Mouse (Mus musculus) lung, postnatal 0 days (tissue): ENCODE data around the gene Tmem8b. TPM values are rescaled to one million over a fixed set of nuclear protein-coding genes. Genes with fewer than 3 reads are reported as not detected.

ENCODE experiments used
- ATAC-seq: fragments of 200-750 bp; cut with Nextera tagmentation; 2 replicates; pipeline ENCODE4 v1.8.0; 2017; ENCODE audit warnings: moderate library complexity
- DNase-seq: peaks from one replicate; pipeline ENCODE4 v3.0.0-alpha.2; 2016; ENCODE audit warnings: low spot score
- H3K27ac ChIP-seq: fragments of 300-500 bp; sonication (generic); 2 replicates; pipeline ENCODE4 v1.5.1; 2014; ENCODE audit warnings: antibody characterized with exemption, mild to moderate bottlenecking, low read length, mixed read lengths
- H3K27me3 ChIP-seq: fragments of 300-500 bp; sonication (generic); replicated peaks from 2 replicates; pipeline ENCODE4 v1.6.1; 2014; ENCODE audit warnings: low read length, mixed read lengths; ENCODE audit not compliant: insufficient read depth
- H3K36me3 ChIP-seq: fragments of 300-500 bp; sonication (generic); 2 replicates; pipeline ENCODE4 v1.6.1; 2014; ENCODE audit warnings: low read length, mixed read lengths; ENCODE audit not compliant: insufficient read depth
- H3K4me1 ChIP-seq: fragments of 300-500 bp; sonication (generic); 2 replicates; pipeline ENCODE4 v1.6.1; 2014; ENCODE audit warnings: antibody characterized with exemption, low read depth, low read length, mixed read lengths; ENCODE audit not compliant: insufficient read depth
- H3K4me2 ChIP-seq: fragments of 300-500 bp; sonication (generic); replicated peaks from 2 replicates; pipeline ENCODE4 v1.6.1; 2014; ENCODE audit warnings: low read depth, mild to moderate bottlenecking, low read length, moderate library complexity, mixed read lengths
- H3K4me3 ChIP-seq: fragments of 300-500 bp; sonication (generic); 2 replicates; pipeline ENCODE4 v1.5.1; 2014; ENCODE audit warnings: low read depth, low read length
- H3K9ac ChIP-seq: fragments of 300-500 bp; sonication (generic); replicated peaks from 2 replicates; pipeline ENCODE4 v1.6.1; 2014; ENCODE audit warnings: low read depth, mild to moderate bottlenecking
- H3K9me3 ChIP-seq: fragments of 300-500 bp; sonication (generic); 2 replicates; pipeline ENCODE4 v1.6.1; 2016; ENCODE audit warnings: low read length, mixed read lengths
- CTCF ChIP-seq: IDR thresholded peaks from 2 replicates; pipeline ENCODE4 v1.5.1; 2016; ENCODE audit warnings: antibody characterized with exemption, mild to moderate bottlenecking
- EP300 ChIP-seq: IDR thresholded peaks from 2 replicates; pipeline ENCODE4 v1.6.1; 2016; ENCODE audit warnings: antibody characterized with exemption, mild to moderate bottlenecking, control low read depth
- WGBS: fragments of 180-500 bp; shearing (Covaris S2); extraction: QIAGEN DNeasy Blood & Tissue Kit; methylation state at CpG from one replicate; pipeline ENCODE4 v1.1.7; 2014; 5-methylcytosine and 5-hydroxymethylcytosine counted together
- polyA plus RNA-seq: library from polyadenylated mRNA; unstranded; fragments of >200 nt; fragmentation: Nextera tagmentation; extraction: Ambion mirVana; gene quantifications from 2 replicates; pipeline ENCODE4 v1.2.1, GENCODE M21; 2015

The Tmem8b gene
- polyA plus RNA-seq, 1 experiment from 2014 or later: 2.5 TPM

- no peak; the same call in 1 of the 2 replicates for TF ChIP-seq CTCF
- TF ChIP-seq EP300: no peak
- no peaks in the 10 kb centered on the region for H3K27me3 ChIP-seq
- ATAC-seq: peak; percentile 16
- H3K4me3 ChIP-seq: peak overlapping the region; percentile 61
- peak overlapping the region; percentile 86 for H3K27ac ChIP-seq
- no peaks in the 10 kb centered on the region for H3K9me3 ChIP-seq
- WGBS: 11% methylated on average over 23 of the region's 34 CpGs
- H3K9ac ChIP-seq: peak overlapping the region; percentile 66
- H3K4me1 ChIP-seq: peaks cover 5% of the 10 kb centered on the region; the same call in 1 of the 2 replicates
- no peak for DNase-seq
- H3K4me2 ChIP-seq: peak overlapping the region; percentile 83
- no peaks in the 10 kb centered on the region for H3K36me3 ChIP-seq
These were observed 13.0 kb upstream of the Tmem8b start for GRCm38 (mm10) chr4:43655656-43656338.

- peak; percentile 35; the same call in 1 of the 2 replicates for TF ChIP-seq CTCF
- peak; percentile 50; the same call in 1 of the 2 replicates for TF ChIP-seq EP300
- peak within 1 kb of the TSS; percentile 83 for H3K4me2 ChIP-seq
- peak; percentile 96 for ATAC-seq
- peaks cover 5% of the 10 kb centered on the region; the same call in 1 of the 2 replicates for H3K4me1 ChIP-seq
- H3K27ac ChIP-seq: peak within 1 kb of the TSS; percentile 86
- no peaks in the 10 kb centered on the region for H3K36me3 ChIP-seq
- peak within 1 kb of the TSS; percentile 66 for H3K9ac ChIP-seq
- peak within 1 kb of the TSS; percentile 61 for H3K4me3 ChIP-seq
- H3K27me3 ChIP-seq: no peaks in the 10 kb centered on the region
- H3K9me3 ChIP-seq: no peaks in the 10 kb centered on the region
- under 1% methylated on average over 34 of the region's 34 CpGs for WGBS
- DNase-seq: peak; percentile 98
These were observed 12.2 kb upstream of the Tmem8b start, which contains the start of gene Hint2 for GRCm38 (mm10) chr4:43656339-43657109. TSS of gene Hint2 (minus strand) at chr4:43656466.

GRCm38 (mm10) chr4:43657146-43657545 is 11.6 kb upstream of the Tmem8b start:
- no peak for ATAC-seq
- H3K9me3 ChIP-seq: no peaks in the 10 kb centered on the region
- no peaks in the 10 kb centered on the region for H3K36me3 ChIP-seq
- no peaks in the 10 kb centered on the region for H3K27me3 ChIP-seq
- H3K4me1 ChIP-seq: peaks cover 5% of the 10 kb centered on the region; the same call in 1 of the 2 replicates
- H3K27ac ChIP-seq: no peak overlapping the region
- peak overlapping the region; percentile 61; the same call in 1 of the 2 replicates for H3K4me3 ChIP-seq
- peak overlapping the region; percentile 83; the same call in 1 of the 2 replicates for H3K4me2 ChIP-seq
- no peak for DNase-seq
- WGBS: 58% methylated on average over 4 of the region's 4 CpGs
- no peak for TF ChIP-seq CTCF
- H3K9ac ChIP-seq: no peak overlapping the region

GRCm38 (mm10) chr4:43666412-43666811 is 2.4 kb upstream of the Tmem8b start:
- Histone ChIP-seq H3K27me3 (0 out of 2 replicates have a peak, but pooled peaks cover 10% of the 10 kb centered on the region), H3K4me3 (no peak overlapping the region), H3K9me3 (no peaks in the 10 kb centered on the region), H3K4me1 (peaks cover 6% of the 10 kb centered on the region), H3K4me2 (no peak overlapping the region), H3K9ac (no peak overlapping the region), H3K36me3 (no peaks in the 10 kb centered on the region), H3K27ac (no peak overlapping the region)
- DNase-seq (peak; percentile 62), ATAC-seq (no peak)
- no peak for TF ChIP-seq EP300
- peak; percentile 72 for TF ChIP-seq CTCF
- WGBS: 20% methylated on average over 4 of the region's 4 CpGs

DNA sequence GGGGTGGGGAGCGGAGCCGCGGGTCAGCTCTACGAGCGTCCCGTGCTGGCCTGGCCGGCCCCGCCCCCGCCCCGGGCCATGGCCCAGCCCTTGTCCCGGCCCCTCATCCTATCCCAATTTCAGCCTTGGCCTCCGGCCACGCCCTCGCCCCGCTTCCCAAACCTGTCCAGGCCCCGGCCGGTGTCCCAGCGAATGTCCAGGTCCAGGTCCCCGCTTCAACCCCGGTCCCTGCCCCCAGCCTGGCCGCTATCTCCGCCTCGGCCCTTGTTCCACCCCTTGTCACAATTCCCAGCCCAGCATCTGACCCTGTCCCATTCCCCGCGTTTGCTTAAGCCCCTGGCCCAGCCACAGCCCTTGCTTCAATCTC is 640 bp downstream of the Tmem8b start:
- no peaks in the 10 kb centered on the region for H3K36me3 ChIP-seq

GRCm38 (mm10) chr4:43672070-43672469 is 3.3 kb downstream of the Tmem8b start:
- DNase-seq: peak; percentile 93
- TF ChIP-seq CTCF: peak; percentile 86
- TF ChIP-seq EP300: no peak
- Histone ChIP-seq H3K4me2 (no peak overlapping the region), H3K4me1 (peaks cover 6% of the 10 kb centered on the region), H3K27ac (no peak overlapping the region), H3K9ac (no peak overlapping the region), H3K27me3 (no peaks in the 10 kb centered on the region), H3K4me3 (no peak overlapping the region), H3K9me3 (no peaks in the 10 kb centered on the region), H3K36me3 (no peaks in the 10 kb centered on the region)
- WGBS: 10% methylated on average over 2 of the region's 2 CpGs
- peak; percentile 8; the same call in 1 of the 2 replicates for ATAC-seq

More for the DNA sequence above, 640 bp downstream of the Tmem8b start:
- Histone ChIP-seq H3K4me2 (peak overlapping the region; percentile 84), H3K27ac (peak overlapping the region; percentile 85), H3K27me3 (0 out of 2 replicates have a peak, but pooled peaks cover 4% of the 10 kb centered on the region), H3K4me1 (peaks cover 6% of the 10 kb centered on the region), H3K9ac (peak overlapping the region; percentile 87), H3K9me3 (no peaks in the 10 kb centered on the region), H3K4me3 (peak overlapping the region; percentile 83)
- TF ChIP-seq CTCF: no peak
- no peak for TF ChIP-seq EP300
- 0% methylated on average over 22 of the region's 25 CpGs for WGBS
- ATAC-seq (peak; percentile 80), DNase-seq (no peak)
